Mouse (Mus musculus) cerebellum, adult 2 months (tissue): Measurements from ENCODE around the gene Pard3b.

Source experiments
- CTCF ChIP-seq: fragments of 200-500 bp; IDR thresholded peaks from 2 replicates; pipeline ENCODE4 v1.5.1; 2011; ENCODE audit warnings: low read depth, mild to moderate bottlenecking, control low read depth, low read length, moderate library complexity, borderline replicate concordance; ENCODE audit not compliant: insufficient read depth
- POLR2A ChIP-seq: fragments of 200-500 bp; IDR thresholded peaks from 2 replicates; pipeline ENCODE4 v1.6.1; 2011; ENCODE audit warnings: low read length, control low read depth, borderline replicate concordance; ENCODE audit not compliant: insufficient read depth

GRCm38 (mm10) chr1:62499146-62499545, 860.5 kb downstream of the Pard3b start:
- TF ChIP-seq CTCF (no peak), POLR2A (no peak)
